Mouse (Mus musculus): ENCODE results near the gene Vti1b. TPM values are rescaled to one million over a fixed set of nuclear protein-coding genes. Genes with fewer than 3 reads are reported as not detected.

Gene Vti1b
- 77.5 and 79.6 TPM in 2 replicates for polyA plus RNA-seq (2014; fragmentation: Nextera tagmentation; extraction: Ambion mirVana)

DNA sequence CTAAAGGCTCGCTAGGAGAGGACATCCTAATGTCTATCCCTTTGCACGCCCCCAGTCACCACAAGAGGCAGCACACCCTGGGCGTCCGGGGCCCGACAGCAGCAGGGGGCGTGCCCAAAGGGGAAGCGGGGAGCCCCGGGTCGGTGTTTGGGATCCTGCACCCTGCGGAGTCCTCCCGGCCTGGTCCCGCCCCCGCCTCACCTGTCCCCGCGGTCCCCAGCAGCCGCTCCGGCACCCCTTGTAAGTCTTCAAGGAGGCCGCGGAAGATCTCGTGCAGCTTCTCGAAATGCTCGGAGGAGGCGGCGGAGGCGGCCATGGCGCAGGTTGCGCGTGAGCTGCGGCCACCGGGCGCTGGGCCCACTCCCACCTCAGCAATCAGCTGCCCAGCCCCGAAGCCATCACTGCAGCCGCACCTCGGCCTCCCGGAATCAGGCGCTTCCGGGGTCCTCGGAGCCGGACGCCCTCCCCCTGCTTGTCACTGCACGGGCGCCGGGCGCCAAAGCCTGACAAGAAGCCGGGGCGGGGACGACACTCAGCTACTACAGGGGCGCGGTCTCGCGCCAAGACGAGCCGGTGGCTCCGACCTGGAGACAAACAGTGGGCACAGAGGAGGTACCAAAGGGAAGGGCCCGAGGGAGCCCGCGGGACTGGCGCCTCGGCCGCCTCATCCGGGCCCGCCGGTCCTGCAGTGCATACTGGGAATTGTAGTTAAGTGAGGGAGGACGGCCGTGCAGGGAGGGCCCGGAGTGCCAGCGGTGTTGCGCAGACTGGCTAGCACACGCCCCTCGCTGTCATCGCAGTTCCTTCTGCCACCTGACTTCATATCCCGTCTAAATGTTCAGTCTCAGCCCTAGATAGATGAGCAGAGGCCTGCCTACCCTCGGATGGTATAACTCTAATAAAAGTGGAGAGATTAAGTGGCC, at the start of gene Vti1b:
Gene Vti1b (minus strand): TSS at position 649 of the 923 bp plus-strand sequence.
- H3K27ac ChIP-seq (ENCODE audit: low read depth) = peak within 1 kb of the TSS; percentile 90
- peak within 1 kb of the TSS; percentile 94 for H3K4me3 ChIP-seq (ENCODE audit: low read depth, low read length)
- no peaks in the 10 kb centered on the region for H3K9me3 ChIP-seq (ENCODE audit: low read depth, low read length)
- ATAC-seq (ENCODE audit: insufficient read depth) (peak; percentile 99), DNase-seq (peak; percentile 92)
- no peaks in the 10 kb centered on the region for H3K27me3 ChIP-seq (ENCODE audit: insufficient read depth, low read length)
- peak within 1 kb of the TSS; percentile 72 for H3K4me2 ChIP-seq
- TF ChIP-seq CTCF (IDR thresholded peaks at IDR 0.05; ENCODE audit: low read depth) = peak; percentile 69
- under 1% methylated on average over 73 of the region's 73 CpGs for WGBS
- peak within 1 kb of the TSS; percentile 78 for H3K9ac ChIP-seq
- peaks cover 24% of the 10 kb centered on the region for H3K36me3 ChIP-seq (ENCODE audit: insufficient read depth)
- 0 out of 2 replicates have a peak, but pooled peaks cover 4% of the 10 kb centered on the region for H3K4me1 ChIP-seq (ENCODE audit: insufficient read depth)

DNA sequence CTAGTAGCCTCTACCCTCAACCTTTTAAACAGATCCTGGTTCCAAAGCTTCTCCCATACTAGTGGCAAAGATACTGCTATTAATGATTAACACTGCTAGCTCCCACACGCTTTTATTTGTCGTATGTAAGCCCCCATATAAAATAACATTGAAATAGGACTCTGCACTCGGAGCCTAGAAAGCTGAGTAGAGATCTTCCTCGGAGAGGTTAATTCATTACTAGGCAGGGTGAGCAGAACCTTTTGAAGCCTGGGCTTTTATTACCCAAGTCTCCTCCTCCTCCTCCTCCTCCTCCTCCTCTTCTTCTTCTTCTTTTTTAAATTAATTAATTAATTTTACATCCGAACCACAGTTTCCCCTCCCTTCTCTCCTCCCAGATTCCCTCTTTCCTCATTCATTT, 45.0 kb upstream of the Vti1b start:
- no peaks in the 10 kb centered on the region for H3K9me3 ChIP-seq (ENCODE audit: low read depth, low read length)
- H3K4me3 ChIP-seq (ENCODE audit: low read depth, low read length) = no peak overlapping the region
- H3K9ac ChIP-seq = no peak overlapping the region
- no peak for ATAC-seq (ENCODE audit: insufficient read depth)
- TF ChIP-seq CTCF (IDR thresholded peaks at IDR 0.05; ENCODE audit: low read depth) = no peak
- DNase-seq = no peak
- no peak overlapping the region for H3K4me2 ChIP-seq
- no peak overlapping the region for H3K27ac ChIP-seq (ENCODE audit: low read depth)
- no peaks in the 10 kb centered on the region for H3K4me1 ChIP-seq (ENCODE audit: insufficient read depth)
- H3K27me3 ChIP-seq (ENCODE audit: insufficient read depth, low read length) = no peaks in the 10 kb centered on the region
- 59% methylated on average over 5 of the region's 5 CpGs for WGBS
- no peaks in the 10 kb centered on the region for H3K36me3 ChIP-seq (ENCODE audit: insufficient read depth)

DNA sequence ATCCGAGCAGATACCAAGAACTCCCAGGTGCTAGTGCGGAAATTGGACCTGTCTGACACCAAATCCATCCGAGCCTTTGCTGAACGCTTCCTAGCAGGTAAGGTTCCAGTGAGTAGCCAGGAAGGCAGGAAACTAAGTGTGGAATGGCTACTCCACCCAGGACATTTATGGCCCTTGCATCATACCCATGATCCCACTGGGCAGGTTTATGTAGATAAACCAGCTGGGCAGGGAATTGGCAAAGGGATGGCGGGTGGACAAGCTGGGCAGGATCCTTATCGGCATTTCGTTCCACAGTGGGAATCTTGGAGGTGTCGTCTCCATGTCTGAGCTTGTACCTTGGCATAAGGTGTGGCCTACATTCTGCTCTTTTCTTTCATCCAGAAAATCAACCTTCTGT, 39.0 kb upstream of the Vti1b start:
- no peaks in the 10 kb centered on the region for H3K36me3 ChIP-seq (ENCODE audit: insufficient read depth)
- no peak overlapping the region for H3K4me2 ChIP-seq
- ATAC-seq (ENCODE audit: insufficient read depth) (no peak), DNase-seq (no peak)
- H3K9me3 ChIP-seq (ENCODE audit: low read depth, low read length) = no peaks in the 10 kb centered on the region
- H3K9ac ChIP-seq = no peak overlapping the region
- no peaks in the 10 kb centered on the region for H3K4me1 ChIP-seq (ENCODE audit: insufficient read depth)
- H3K27me3 ChIP-seq (ENCODE audit: insufficient read depth, low read length) = no peaks in the 10 kb centered on the region
- TF ChIP-seq CTCF (IDR thresholded peaks at IDR 0.05; ENCODE audit: low read depth) = no peak
- 81% methylated on average over 8 of the region's 8 CpGs for WGBS
- H3K27ac ChIP-seq (ENCODE audit: low read depth) = no peak overlapping the region
- no peak overlapping the region for H3K4me3 ChIP-seq (ENCODE audit: low read depth, low read length)

DNA sequence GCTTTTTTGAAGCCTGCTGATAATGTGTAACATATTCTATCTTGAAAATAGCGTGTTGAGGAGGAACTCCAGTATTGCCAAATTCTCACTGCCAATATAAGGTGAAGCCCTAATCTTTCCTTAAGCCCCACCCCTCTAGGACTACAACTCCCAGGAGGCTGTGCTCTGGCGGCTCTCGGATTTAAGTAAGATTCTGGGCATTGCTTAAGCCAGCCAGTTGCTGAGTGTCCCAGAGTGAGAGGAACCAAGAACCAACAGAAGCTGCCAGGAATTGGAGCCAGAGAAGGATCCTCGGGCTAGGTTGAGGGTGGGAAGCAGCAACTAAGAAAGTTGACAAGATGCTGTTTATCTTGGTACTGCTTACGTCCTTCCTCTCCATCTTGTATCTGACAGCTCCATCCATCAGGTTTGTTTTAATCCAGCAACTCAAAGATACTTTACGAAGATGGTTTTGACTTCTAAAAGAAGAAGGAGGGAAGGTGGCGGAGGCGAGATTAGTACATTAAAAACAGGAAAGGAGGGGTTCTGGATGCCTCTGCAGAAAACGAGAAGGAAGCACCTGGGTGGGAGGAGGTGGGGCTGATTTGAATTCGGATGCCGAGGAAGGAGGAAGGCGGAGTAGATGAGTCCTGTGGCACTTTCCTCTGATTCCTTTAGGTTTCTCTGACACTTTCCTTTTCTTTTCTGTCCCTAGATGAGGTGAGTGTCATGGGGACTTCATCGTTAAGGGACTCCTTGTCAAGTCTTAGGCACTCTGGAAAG, 36.4 kb upstream of the Vti1b start, which contains the start of gene Rdh12:
Gene Rdh12 (plus strand): TSS at position 212 of the 762 bp plus-strand sequence.
- no peaks in the 10 kb centered on the region for H3K4me1 ChIP-seq (ENCODE audit: insufficient read depth)
- no peak for TF ChIP-seq CTCF (IDR thresholded peaks at IDR 0.05; ENCODE audit: low read depth)
- H3K27me3 ChIP-seq (ENCODE audit: insufficient read depth, low read length) = no peaks in the 10 kb centered on the region
- no peaks in the 10 kb centered on the region for H3K9me3 ChIP-seq (ENCODE audit: low read depth, low read length)
- H3K36me3 ChIP-seq (ENCODE audit: insufficient read depth) = no peaks in the 10 kb centered on the region
- H3K4me2 ChIP-seq = peak within 1 kb of the TSS; percentile 62
- peak within 1 kb of the TSS; percentile 35 for H3K4me3 ChIP-seq (ENCODE audit: low read depth, low read length)
- peak; percentile 73 for DNase-seq
- peak; percentile 80; the same call in 1 of the 2 replicates for ATAC-seq (ENCODE audit: insufficient read depth)
- 5% methylated on average over 13 of the region's 13 CpGs for WGBS
- H3K27ac ChIP-seq (ENCODE audit: low read depth) = no peak within 1 kb of the TSS
- H3K9ac ChIP-seq = peak within 1 kb of the TSS; percentile 48

DNA sequence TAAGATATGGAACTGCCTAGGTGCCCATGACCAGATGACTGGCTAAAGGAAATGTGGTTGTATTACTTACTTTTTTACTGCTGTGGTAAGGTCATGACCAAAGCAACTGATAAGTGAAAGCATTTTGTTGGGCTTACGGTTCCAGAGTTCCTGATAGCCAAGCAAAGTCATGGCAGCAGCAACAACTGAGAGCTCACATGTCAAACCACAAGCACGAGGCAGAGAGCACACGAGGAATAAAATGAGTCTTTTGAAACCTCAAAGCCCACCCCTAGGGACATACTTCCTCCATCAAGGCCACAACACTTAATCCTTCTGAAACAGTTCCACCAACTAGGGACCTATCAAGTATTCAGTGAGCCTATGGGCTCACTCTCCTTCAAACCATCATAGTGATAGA, 29.4 kb upstream of the Vti1b start:
- H3K4me2 ChIP-seq = no peak overlapping the region
- H3K36me3 ChIP-seq (ENCODE audit: insufficient read depth) = no peaks in the 10 kb centered on the region
- ATAC-seq (ENCODE audit: insufficient read depth) = no peak
- no peak for DNase-seq
- WGBS = 60% methylated on average over 3 of the region's 3 CpGs
- H3K27me3 ChIP-seq (ENCODE audit: insufficient read depth, low read length) = no peaks in the 10 kb centered on the region
- H3K4me3 ChIP-seq (ENCODE audit: low read depth, low read length) = no peak overlapping the region
- no peaks in the 10 kb centered on the region for H3K4me1 ChIP-seq (ENCODE audit: insufficient read depth)
- H3K27ac ChIP-seq (ENCODE audit: low read depth) = no peak overlapping the region
- H3K9ac ChIP-seq = no peak overlapping the region
- TF ChIP-seq CTCF (IDR thresholded peaks at IDR 0.05; ENCODE audit: low read depth) = no peak
- no peaks in the 10 kb centered on the region for H3K9me3 ChIP-seq (ENCODE audit: low read depth, low read length)

DNA sequence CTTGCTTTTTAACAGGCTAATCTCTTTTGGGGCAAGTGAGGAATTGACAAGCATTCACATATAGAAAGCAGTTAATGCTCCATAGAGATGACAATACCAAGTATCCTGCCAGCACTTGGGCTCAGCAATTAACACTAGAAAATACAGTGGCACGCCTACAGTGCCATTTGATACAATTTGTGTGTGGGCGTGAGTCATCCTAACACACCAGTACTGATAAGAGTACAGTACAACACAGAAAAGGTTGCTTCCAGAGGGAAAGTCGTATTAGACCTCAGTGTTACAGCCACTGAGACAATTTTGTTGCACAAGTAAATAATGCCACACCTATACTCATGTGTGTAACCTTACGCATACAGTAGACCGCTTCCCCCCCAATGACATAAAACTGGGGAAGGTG, 24.6 kb upstream of the Vti1b start:
- TF ChIP-seq CTCF (IDR thresholded peaks at IDR 0.05; ENCODE audit: low read depth) = no peak
- Histone ChIP-seq H3K27me3 (ENCODE audit: insufficient read depth, low read length) (no peaks in the 10 kb centered on the region), H3K9ac (no peak overlapping the region), H3K4me1 (ENCODE audit: insufficient read depth) (no peaks in the 10 kb centered on the region), H3K4me3 (ENCODE audit: low read depth, low read length) (no peak overlapping the region), H3K36me3 (ENCODE audit: insufficient read depth) (no peaks in the 10 kb centered on the region), H3K27ac (ENCODE audit: low read depth) (no peak overlapping the region), H3K4me2 (no peak overlapping the region), H3K9me3 (ENCODE audit: low read depth, low read length) (no peaks in the 10 kb centered on the region)
- 83% methylated on average over 5 of the region's 5 CpGs for WGBS
- no peak for DNase-seq
- no peak for ATAC-seq (ENCODE audit: insufficient read depth)

DNA sequence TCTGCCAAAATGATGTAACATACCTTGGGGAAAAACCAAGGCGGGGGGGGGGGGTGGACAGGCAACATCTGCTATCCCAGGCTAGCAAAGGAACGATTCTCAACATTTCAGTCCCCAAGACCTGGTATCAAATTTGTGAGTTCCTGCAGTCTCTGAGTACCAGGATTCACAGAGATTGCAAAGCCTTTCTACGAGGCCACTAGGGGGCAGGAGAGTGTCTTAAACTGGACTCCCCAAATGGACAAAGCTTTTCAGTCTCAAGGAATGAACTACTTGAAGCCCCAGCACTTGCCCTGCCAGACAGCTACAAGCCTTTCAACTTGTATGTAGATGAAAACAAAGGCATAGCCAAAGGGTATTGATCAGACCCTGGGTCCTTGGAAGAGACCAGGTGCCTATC, 21.0 kb upstream of the Vti1b start:
- H3K4me3 ChIP-seq (ENCODE audit: low read depth, low read length) = no peak overlapping the region
- TF ChIP-seq CTCF (IDR thresholded peaks at IDR 0.05; ENCODE audit: low read depth) = peak; percentile 80
- no peak for ATAC-seq (ENCODE audit: insufficient read depth)
- H3K9ac ChIP-seq = no peak overlapping the region
- H3K36me3 ChIP-seq (ENCODE audit: insufficient read depth) = no peaks in the 10 kb centered on the region; the same call in 1 of the 2 replicates
- H3K9me3 ChIP-seq (ENCODE audit: low read depth, low read length) = no peaks in the 10 kb centered on the region
- H3K27me3 ChIP-seq (ENCODE audit: insufficient read depth, low read length) = no peaks in the 10 kb centered on the region
- no peak overlapping the region for H3K27ac ChIP-seq (ENCODE audit: low read depth)
- 0 out of 2 replicates have a peak, but pooled peaks cover 5% of the 10 kb centered on the region for H3K4me1 ChIP-seq (ENCODE audit: insufficient read depth)
- H3K4me2 ChIP-seq = no peak overlapping the region
- WGBS = 2% methylated on average over 3 of the region's 3 CpGs
- DNase-seq = peak; percentile 87

Measured in lung, embryonic 14.5 days (tissue).